26 mouse cellular contexts compared by ENCODE assay signal in genomic region chr10:14050586-14050985, GRCm38 (mm10).
DNase-seq lines count a peak whose midpoint lies in the region; ATAC-seq and TF ChIP-seq lines count a peak whose summit lies in the region.
"Had no signal": no experiment of that assay in that cellular context is flagged by ENCODE, and none has a peak within 500 bp of the region (broad histone marks: within the 10 kb centered on the region; RNA-seq: fewer than 3 reads in every experiment).

No protein-coding gene starts in this region.

- no peaks in the 10 kb centered on the region for H3K9me3 ChIP-seq in midbrain, embryonic 11.5 days (ENCODE audit: control insufficient read depth, low read length)
- no peaks in the 10 kb centered on the region for H3K9me3 ChIP-seq in midbrain, embryonic 14.5 days (ENCODE audit: control insufficient read depth, low read length)
- no peaks in the 10 kb centered on the region for H3K9me3 ChIP-seq in intestine, postnatal 0 days (ENCODE audit: control insufficient read depth)
- H3K9me3 ChIP-seq: embryonic facial prominence, embryonic 12.5 days; embryonic facial prominence, embryonic 15.5 days; heart, embryonic 12.5 days; heart, embryonic 15.5 days; hindbrain, embryonic 15.5 days had no signal

- WGBS in midbrain, embryonic 11.5 days, result 91% methylated on average over 8 of the region's 8 CpGs
- WGBS in midbrain, embryonic 14.5 days, result 90% methylated on average over 8 of the region's 8 CpGs
- WGBS in intestine, postnatal 0 days, result 93% methylated on average over 8 of the region's 8 CpGs

- H3K27me3 ChIP-seq in midbrain, embryonic 11.5 days (ENCODE audit: control insufficient read depth, insufficient read depth, low read length), result no peaks in the 10 kb centered on the region
- H3K27me3 ChIP-seq in midbrain, embryonic 14.5 days (ENCODE audit: control insufficient read depth, insufficient read depth, low read length), result no peaks in the 10 kb centered on the region
- H3K27me3 ChIP-seq in intestine, postnatal 0 days (replicated peaks; ENCODE audit: control insufficient read depth, insufficient read depth, low read length), result no peaks in the 10 kb centered on the region
- H3K27me3 ChIP-seq: embryonic facial prominence, embryonic 12.5 days; embryonic facial prominence, embryonic 15.5 days; heart, embryonic 12.5 days; heart, embryonic 15.5 days; hindbrain, embryonic 15.5 days had no signal

- H3K27ac ChIP-seq in midbrain, embryonic 11.5 days (ENCODE audit: low read depth, low read length), result no peak overlapping the region
- H3K27ac ChIP-seq in midbrain, embryonic 14.5 days (replicated peaks; ENCODE audit: low read depth, low read length), result no peak overlapping the region
- no peak overlapping the region for H3K27ac ChIP-seq in intestine, postnatal 0 days (ENCODE audit: low read depth, low read length)
- H3K27ac ChIP-seq: embryonic facial prominence, embryonic 12.5 days; embryonic facial prominence, embryonic 15.5 days; heart, embryonic 15.5 days; hindbrain, embryonic 15.5 days had no signal

- no peaks in the 10 kb centered on the region for H3K36me3 ChIP-seq in midbrain, embryonic 11.5 days (ENCODE audit: control insufficient read depth, insufficient read depth, low read length)
- H3K36me3 ChIP-seq in midbrain, embryonic 14.5 days (ENCODE audit: control insufficient read depth, insufficient read depth, low read length), result no peaks in the 10 kb centered on the region
- no peaks in the 10 kb centered on the region for H3K36me3 ChIP-seq in intestine, postnatal 0 days (ENCODE audit: control insufficient read depth, insufficient read depth)
- H3K36me3 ChIP-seq: embryonic facial prominence, embryonic 12.5 days; embryonic facial prominence, embryonic 15.5 days; heart, embryonic 12.5 days; heart, embryonic 15.5 days; hindbrain, embryonic 15.5 days had no signal

- H3K9ac ChIP-seq in midbrain, embryonic 11.5 days (ENCODE audit: low read length), result no peak overlapping the region
- no peak overlapping the region for H3K9ac ChIP-seq in midbrain, embryonic 14.5 days (replicated peaks; ENCODE audit: low read length)
- no peak overlapping the region for H3K9ac ChIP-seq in intestine, postnatal 0 days (ENCODE audit: low read depth, low read length)
- H3K9ac ChIP-seq: embryonic facial prominence, embryonic 12.5 days; embryonic facial prominence, embryonic 15.5 days; forebrain, postnatal 0 days; heart, embryonic 12.5 days; heart, embryonic 15.5 days; hindbrain, embryonic 15.5 days had no signal

- peaks cover 7% of the 10 kb centered on the region for H3K4me1 ChIP-seq in midbrain, embryonic 11.5 days (ENCODE audit: control insufficient read depth, insufficient read depth, low read length)
- H3K4me1 ChIP-seq in midbrain, embryonic 14.5 days (ENCODE audit: control insufficient read depth, insufficient read depth, low read length), result peaks cover 20% of the 10 kb centered on the region
- H3K4me1 ChIP-seq in intestine, postnatal 0 days (replicated peaks; ENCODE audit: control insufficient read depth, insufficient read depth, low read length), result peaks cover 4% of the 10 kb centered on the region

- no peak overlapping the region for H3K4me2 ChIP-seq in midbrain, embryonic 11.5 days
- H3K4me2 ChIP-seq in midbrain, embryonic 14.5 days (ENCODE audit: low read length), result no peak overlapping the region
- H3K4me2 ChIP-seq in intestine, postnatal 0 days (replicated peaks; ENCODE audit: low read depth), result no peak overlapping the region
- H3K4me2 ChIP-seq: embryonic facial prominence, embryonic 12.5 days; embryonic facial prominence, embryonic 15.5 days; heart, embryonic 12.5 days; heart, embryonic 15.5 days; hindbrain, embryonic 15.5 days had no signal

- no peak for ATAC-seq in midbrain, embryonic 11.5 days (ENCODE audit: low FRiP score)
- no peak for ATAC-seq in midbrain, embryonic 14.5 days (ENCODE audit: low FRiP score, low TSS enrichment)
- peak; percentile 46 for ATAC-seq in CD4-positive, CD25-positive, alpha-beta regulatory T cell, adult 4 months
- ATAC-seq in intestine, postnatal 0 days, result no peak
- ATAC-seq: forebrain, embryonic 14.5 days; forebrain, postnatal 0 days; intestine, embryonic 16.5 days had no signal

- no peak for TF ChIP-seq CTCF in intestine, postnatal 0 days (IDR thresholded peaks at IDR 0.05; ENCODE audit: low read depth)

- DNase-seq in midbrain, embryonic 11.5 days (ENCODE audit: low spot score, missing footprints), result peak; percentile 73
- DNase-seq in midbrain, embryonic 14.5 days, result no peak
- peak; percentile 86 for DNase-seq in induced T-regulatory cell, adult 2 months (ENCODE audit: low read depth)
- no peak for DNase-seq in neural tube, embryonic 10.5 days (ENCODE audit: extremely low spot score, low spot score)
- DNase-seq in testis, postnatal 14 days (ENCODE audit: low spot score), result no peak
- DNase-seq: adrenal gland, adult 2 months; adrenal gland, postnatal 14 days; cerebellum, adult 11 months; cerebellum, adult 2 months; cerebellum, adult 9-11 months; cerebellum, postnatal 25 days; forebrain, postnatal 0 days; gastrocnemius, adult 2 months; gastrocnemius, postnatal 14 days; heart, adult 18-20 months; heart, postnatal 14 days; heart, postnatal 4 days had no signal

- H3K4me3 ChIP-seq in midbrain, embryonic 11.5 days (ENCODE audit: low read depth, low read length), result no peak overlapping the region
- no peak overlapping the region for H3K4me3 ChIP-seq in midbrain, embryonic 14.5 days (replicated peaks; ENCODE audit: low read depth, low read length)
- no peak overlapping the region for H3K4me3 ChIP-seq in intestine, postnatal 0 days (ENCODE audit: low read depth, low read length)
- H3K4me3 ChIP-seq: embryonic facial prominence, embryonic 12.5 days; embryonic facial prominence, embryonic 15.5 days; gastrocnemius, adult 2 months; heart, embryonic 12.5 days; heart, embryonic 15.5 days; hindbrain, embryonic 15.5 days had no signal

Comparison
In these comparisons a context has a peak if more than half of its experiments do, and no peak if none do; other contexts are left out.
1. DNase-seq: peak in midbrain, embryonic 11.5 days (single experiment) and induced T-regulatory cell, adult 2 months (single experiment); none in midbrain, embryonic 14.5 days (single experiment), neural tube, embryonic 10.5 days (single experiment) and testis, postnatal 14 days (single experiment).